Mouse (Mus musculus) lung, postnatal 0 days (tissue): ENCODE measurements at regions not wholly inside any gene's neighbourhood (a gene's known extent, or its start where the extent isn't known, plus 50 kb on each side); places are given as distances from the start of the nearest gene placed in this dataset.

ENCODE experiments used
- ATAC-seq: fragments of 200-750 bp; cut with Nextera tagmentation; 2 replicates; pipeline ENCODE4 v1.8.0; 2017; ENCODE audit warnings: moderate library complexity
- DNase-seq: peaks from one replicate; pipeline ENCODE4 v3.0.0-alpha.2; 2016; ENCODE audit warnings: low spot score
- H3K27ac ChIP-seq: fragments of 300-500 bp; sonication (generic); 2 replicates; pipeline ENCODE4 v1.5.1; 2014; ENCODE audit warnings: antibody characterized with exemption, mild to moderate bottlenecking, low read length, mixed read lengths
- H3K27me3 ChIP-seq: fragments of 300-500 bp; sonication (generic); replicated peaks from 2 replicates; pipeline ENCODE4 v1.6.1; 2014; ENCODE audit warnings: low read length, mixed read lengths; ENCODE audit not compliant: insufficient read depth
- H3K36me3 ChIP-seq: fragments of 300-500 bp; sonication (generic); 2 replicates; pipeline ENCODE4 v1.6.1; 2014; ENCODE audit warnings: low read length, mixed read lengths; ENCODE audit not compliant: insufficient read depth
- H3K4me1 ChIP-seq: fragments of 300-500 bp; sonication (generic); 2 replicates; pipeline ENCODE4 v1.6.1; 2014; ENCODE audit warnings: antibody characterized with exemption, low read depth, low read length, mixed read lengths; ENCODE audit not compliant: insufficient read depth
- H3K4me2 ChIP-seq: fragments of 300-500 bp; sonication (generic); replicated peaks from 2 replicates; pipeline ENCODE4 v1.6.1; 2014; ENCODE audit warnings: low read depth, mild to moderate bottlenecking, low read length, moderate library complexity, mixed read lengths
- H3K4me3 ChIP-seq: fragments of 300-500 bp; sonication (generic); 2 replicates; pipeline ENCODE4 v1.5.1; 2014; ENCODE audit warnings: low read depth, low read length
- H3K9ac ChIP-seq: fragments of 300-500 bp; sonication (generic); replicated peaks from 2 replicates; pipeline ENCODE4 v1.6.1; 2014; ENCODE audit warnings: low read depth, mild to moderate bottlenecking
- H3K9me3 ChIP-seq: fragments of 300-500 bp; sonication (generic); 2 replicates; pipeline ENCODE4 v1.6.1; 2016; ENCODE audit warnings: low read length, mixed read lengths
- CTCF ChIP-seq: IDR thresholded peaks from 2 replicates; pipeline ENCODE4 v1.5.1; 2016; ENCODE audit warnings: antibody characterized with exemption, mild to moderate bottlenecking
- EP300 ChIP-seq: IDR thresholded peaks from 2 replicates; pipeline ENCODE4 v1.6.1; 2016; ENCODE audit warnings: antibody characterized with exemption, mild to moderate bottlenecking, control low read depth
- WGBS: fragments of 180-500 bp; shearing (Covaris S2); extraction: QIAGEN DNeasy Blood & Tissue Kit; methylation state at CpG from one replicate; pipeline ENCODE4 v1.1.7; 2014; 5-methylcytosine and 5-hydroxymethylcytosine counted together

GRCm38 (mm10) chr1:137873628-137874027 lies 301.9 kb downstream of the Ptprc start:
- Histone ChIP-seq H3K9ac (no peak overlapping the region), H3K36me3 (no peaks in the 10 kb centered on the region), H3K4me3 (no peak overlapping the region), H3K27me3 (no peaks in the 10 kb centered on the region), H3K4me1 (no peaks in the 10 kb centered on the region), H3K9me3 (no peaks in the 10 kb centered on the region), H3K27ac (no peak overlapping the region), H3K4me2 (no peak overlapping the region)
- DNase-seq (no peak), ATAC-seq (no peak)
- TF ChIP-seq EP300 (no peak), CTCF (no peak)
- 50% methylated on average over 1 of the region's 1 CpGs for WGBS

- Histone ChIP-seq H3K4me3 (no peak overlapping the region), H3K27me3 (no peaks in the 10 kb centered on the region), H3K4me1 (no peaks in the 10 kb centered on the region), H3K9ac (no peak overlapping the region), H3K27ac (no peak overlapping the region), H3K36me3 (no peaks in the 10 kb centered on the region), H3K4me2 (no peak overlapping the region), H3K9me3 (no peaks in the 10 kb centered on the region)
- no peak for TF ChIP-seq EP300
- TF ChIP-seq CTCF: no peak
- ATAC-seq (no peak), DNase-seq (peak; percentile 5)
- WGBS: 59% methylated on average over 1 of the region's 1 CpGs
Observed at GRCm38 (mm10) chr1:137865030-137865429, 310.5 kb downstream of the Ptprc start.

- no peak overlapping the region for H3K4me3 ChIP-seq
- H3K4me2 ChIP-seq: no peak overlapping the region
- DNase-seq: no peak
- H3K27ac ChIP-seq: no peak overlapping the region
- H3K9ac ChIP-seq: no peak overlapping the region
- ATAC-seq: no peak
- H3K36me3 ChIP-seq: no peaks in the 10 kb centered on the region
- H3K9me3 ChIP-seq: no peaks in the 10 kb centered on the region
- WGBS: 89% methylated on average over 7 of the region's 7 CpGs
- TF ChIP-seq CTCF: no peak
- no peak for TF ChIP-seq EP300
- no peaks in the 10 kb centered on the region for H3K27me3 ChIP-seq
- H3K4me1 ChIP-seq: no peaks in the 10 kb centered on the region
Observed at GRCm38 (mm10) chr1:137863506-137863905, 312.0 kb downstream of the Ptprc start.

GRCm38 (mm10) chr1:137852262-137852661 lies 323.2 kb downstream of the Ptprc start:
- H3K9me3 ChIP-seq: no peaks in the 10 kb centered on the region
- no peaks in the 10 kb centered on the region for H3K27me3 ChIP-seq
- DNase-seq (peak; percentile 15), ATAC-seq (no peak)
- H3K9ac ChIP-seq: no peak overlapping the region
- TF ChIP-seq CTCF (no peak), EP300 (no peak)
- no peaks in the 10 kb centered on the region; the same call in 1 of the 2 replicates for H3K4me1 ChIP-seq
- H3K4me3 ChIP-seq: no peak overlapping the region
- no peak overlapping the region for H3K27ac ChIP-seq
- no peak overlapping the region for H3K4me2 ChIP-seq
- no peaks in the 10 kb centered on the region for H3K36me3 ChIP-seq
- WGBS: 80% methylated on average over 2 of the region's 2 CpGs

- no peaks in the 10 kb centered on the region for H3K36me3 ChIP-seq
- H3K27me3 ChIP-seq: no peaks in the 10 kb centered on the region
- 87% methylated on average over 10 of the region's 10 CpGs for WGBS
- H3K4me3 ChIP-seq: no peak overlapping the region
- DNase-seq (no peak), ATAC-seq (no peak)
- H3K27ac ChIP-seq: no peak overlapping the region
- no peaks in the 10 kb centered on the region for H3K9me3 ChIP-seq
- TF ChIP-seq EP300 (no peak), CTCF (no peak)
- no peak overlapping the region for H3K9ac ChIP-seq
- H3K4me1 ChIP-seq: no peaks in the 10 kb centered on the region; the same call in 1 of the 2 replicates
- H3K4me2 ChIP-seq: no peak overlapping the region
Observed at GRCm38 (mm10) chr1:137847311-137847923, 328.1 kb downstream of the Ptprc start.

GRCm38 (mm10) chr1:137846857-137847256 lies 328.7 kb downstream of the Ptprc start:
- Histone ChIP-seq H3K27me3 (no peaks in the 10 kb centered on the region), H3K36me3 (no peaks in the 10 kb centered on the region), H3K4me3 (no peak overlapping the region), H3K9me3 (no peaks in the 10 kb centered on the region), H3K27ac (no peak overlapping the region), H3K9ac (no peak overlapping the region), H3K4me2 (no peak overlapping the region), H3K4me1 (no peaks in the 10 kb centered on the region; the same call in 1 of the 2 replicates)
- TF ChIP-seq EP300 (no peak), CTCF (no peak)
- WGBS: 73% methylated on average over 1 of the region's 1 CpGs
- ATAC-seq (no peak), DNase-seq (no peak)

GRCm38 (mm10) chr1:137840531-137840930 lies 335.0 kb downstream of the Ptprc start:
- Histone ChIP-seq H3K4me1 (no peaks in the 10 kb centered on the region), H3K9me3 (no peaks in the 10 kb centered on the region), H3K9ac (no peak overlapping the region), H3K36me3 (no peaks in the 10 kb centered on the region), H3K4me3 (no peak overlapping the region), H3K27me3 (no peaks in the 10 kb centered on the region), H3K4me2 (no peak overlapping the region), H3K27ac (no peak overlapping the region)
- TF ChIP-seq EP300 (no peak), CTCF (no peak)
- no peak for DNase-seq
- no peak for ATAC-seq
